Mouse (Mus musculus) kidney, adult 2 months (tissue): ENCODE data around the gene Fli1. TPM values are rescaled to one million over a fixed set of nuclear protein-coding genes. Genes with fewer than 3 reads are reported as not detected.

Experiments
- DNase-seq: peaks from one replicate; pipeline ENCODE4 v3.0.0; 2021
- H3K27ac ChIP-seq: fragments of 200-500 bp; 2 replicates; pipeline ENCODE4 v1.5.1; 2012; ENCODE audit warnings: low read depth, low read length, control low read depth, inconsistent platforms; ENCODE audit not compliant: insufficient read depth
- H3K27me3 ChIP-seq: fragments of 200-500 bp; replicated peaks from 2 replicates; pipeline ENCODE4 v1.6.1; 2012; ENCODE audit warnings: mild to moderate bottlenecking, moderate library complexity, low read length, inconsistent platforms; ENCODE audit not compliant: control insufficient read depth, insufficient read depth
- H3K36me3 ChIP-seq: fragments of 200-500 bp; 2 replicates; pipeline ENCODE4 v1.6.1; 2012; ENCODE audit warnings: mild to moderate bottlenecking, moderate library complexity, low read length, inconsistent platforms; ENCODE audit not compliant: control insufficient read depth, insufficient read depth
- H3K4me1 ChIP-seq: fragments of 200-500 bp; 2 replicates; pipeline ENCODE4 v1.6.1; 2011; ENCODE audit warnings: low read length; ENCODE audit not compliant: control insufficient read depth, insufficient read depth
- H3K4me3 ChIP-seq: fragments of 200-500 bp; 2 replicates; pipeline ENCODE4 v1.5.1; 2011; ENCODE audit warnings: mild to moderate bottlenecking, low read depth, low read length, control low read depth; ENCODE audit not compliant: insufficient read depth
- CTCF ChIP-seq: fragments of 200-500 bp; conservative IDR thresholded peaks from 2 replicates; pipeline ENCODE4 v1.5.1; 2011; ENCODE audit warnings: low read depth, mild to moderate bottlenecking, control low read depth, low read length, moderate library complexity, mixed read lengths; ENCODE audit not compliant: insufficient read depth, insufficient read length
- POLR2A ChIP-seq: fragments of 200-500 bp; IDR thresholded peaks from one replicate; pipeline ENCODE4 v1.6.1; 2011; ENCODE audit warnings: low read depth, low read length, control low read depth
- WGBS: fragments of 180-500 bp; shearing (Covaris S2); methylation state at CpG from one replicate; pipeline ENCODE4 v1.1.7; 2018; 5-methylcytosine and 5-hydroxymethylcytosine counted together
- polyA plus RNA-seq: library from polyadenylated mRNA; depleted of rRNA; stranded (reverse); fragments of >200 nt; gene quantifications from 2 replicates; pipeline ENCODE4 v1.2.3, GENCODE M21; 2012

Fli1 gene
- polyA plus RNA-seq, 1 experiment = 9.6 TPM

DNA sequence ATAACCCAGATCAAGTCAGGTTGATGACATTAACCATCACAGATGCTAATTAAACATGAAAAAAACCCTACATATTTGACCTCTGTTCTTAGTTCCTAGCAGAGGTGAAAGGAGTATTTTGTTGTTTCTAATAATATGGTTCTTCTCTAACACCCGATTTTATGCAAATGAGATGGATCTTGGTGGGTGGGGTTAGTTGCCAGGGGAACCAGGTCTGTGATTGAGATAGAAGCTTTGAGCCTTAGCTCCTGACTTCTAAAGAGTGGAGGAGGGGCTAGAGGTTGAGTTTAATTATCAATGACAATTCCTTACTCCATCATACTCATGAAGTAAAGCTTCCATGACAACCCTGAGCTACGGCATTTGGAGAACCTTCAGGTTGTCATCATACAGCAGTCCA is 35.8 kb upstream of the Fli1 start:
- Histone ChIP-seq H3K4me1 (no peaks in the 10 kb centered on the region), H3K36me3 (no peaks in the 10 kb centered on the region), H3K4me3 (no peak overlapping the region), H3K27ac (no peak overlapping the region), H3K27me3 (no peaks in the 10 kb centered on the region)
- DNase-seq = no peak
- WGBS = 75% methylated on average over 2 of the region's 2 CpGs
- TF ChIP-seq POLR2A (no peak), CTCF (no peak)

DNA sequence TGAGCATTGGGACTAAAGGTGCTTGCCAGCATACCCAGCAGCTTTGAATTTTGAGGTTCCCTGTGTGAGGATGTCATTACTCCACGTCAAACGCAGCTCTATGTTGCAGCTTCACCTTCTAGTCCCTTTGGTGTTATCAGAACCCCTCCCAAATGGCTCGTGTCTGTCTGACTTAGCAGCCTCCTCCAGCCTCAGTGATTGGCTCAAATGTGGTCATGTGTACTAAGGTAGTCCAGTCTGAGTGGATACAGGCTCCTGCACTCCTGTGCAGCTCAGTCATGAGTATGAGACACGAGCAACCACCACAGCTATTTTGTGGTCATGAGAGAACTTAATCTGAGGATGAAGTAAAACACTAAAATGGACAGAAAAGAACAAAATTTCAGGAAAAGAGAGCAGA is 31.0 kb upstream of the Fli1 start:
- Histone ChIP-seq H3K4me1 (no peaks in the 10 kb centered on the region), H3K36me3 (no peaks in the 10 kb centered on the region), H3K4me3 (no peak overlapping the region), H3K27ac (no peak overlapping the region), H3K27me3 (no peaks in the 10 kb centered on the region)
- TF ChIP-seq POLR2A (no peak), CTCF (no peak)
- WGBS = 76% methylated on average over 4 of the region's 4 CpGs
- DNase-seq = no peak

DNA sequence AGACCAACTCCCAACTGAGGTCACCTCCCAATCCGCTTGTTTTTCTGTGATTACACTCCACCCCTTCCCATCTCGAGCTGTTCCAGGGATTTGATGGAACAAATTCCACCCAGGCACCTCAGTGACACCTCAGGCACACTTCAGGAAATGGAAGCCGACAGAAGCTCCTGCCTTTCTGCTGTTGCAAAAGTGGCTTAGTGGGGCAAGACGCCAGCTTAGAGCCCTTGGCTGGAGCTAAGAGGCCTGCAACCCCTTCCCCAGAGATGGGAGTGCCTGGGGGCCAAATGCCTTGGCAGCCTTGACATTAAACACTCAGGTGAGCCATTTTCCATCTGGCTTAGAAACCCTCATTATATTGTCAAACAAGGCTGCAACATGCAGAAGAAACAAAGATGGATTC is 29.0 kb upstream of the Fli1 start:
- WGBS = 60% methylated on average over 4 of the region's 4 CpGs
- Histone ChIP-seq H3K4me1 (no peaks in the 10 kb centered on the region), H3K27me3 (no peaks in the 10 kb centered on the region), H3K4me3 (no peak overlapping the region), H3K36me3 (no peaks in the 10 kb centered on the region), H3K27ac (no peak overlapping the region)
- DNase-seq = no peak
- TF ChIP-seq CTCF (no peak), POLR2A (no peak)

DNA sequence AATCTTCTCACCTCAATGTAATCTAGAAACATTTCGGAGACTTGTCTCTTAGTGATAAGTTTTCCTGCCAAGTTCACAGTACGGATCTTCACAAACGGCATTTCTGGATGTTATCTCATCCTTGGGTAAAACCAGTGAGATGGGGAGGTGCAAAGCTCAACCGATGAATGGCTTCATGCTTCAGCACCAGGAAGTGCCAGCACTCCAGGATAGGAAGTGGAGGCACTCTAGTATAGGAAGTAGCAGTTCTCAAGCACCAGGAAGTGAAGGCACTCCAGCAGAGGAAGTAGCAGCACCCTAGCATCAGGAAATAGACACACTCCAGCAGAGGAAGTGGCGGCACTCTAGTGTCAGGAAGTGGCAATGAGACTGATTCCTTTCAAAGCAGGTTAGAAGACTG is 27.9 kb upstream of the Fli1 start:
- Histone ChIP-seq H3K27me3 (no peaks in the 10 kb centered on the region), H3K4me3 (no peak overlapping the region), H3K36me3 (no peaks in the 10 kb centered on the region), H3K4me1 (no peaks in the 10 kb centered on the region), H3K27ac (no peak overlapping the region)
- TF ChIP-seq POLR2A = no peak
- TF ChIP-seq CTCF = no peak
- DNase-seq = peak; percentile 27
- 80% methylated on average over 5 of the region's 5 CpGs for WGBS

DNA sequence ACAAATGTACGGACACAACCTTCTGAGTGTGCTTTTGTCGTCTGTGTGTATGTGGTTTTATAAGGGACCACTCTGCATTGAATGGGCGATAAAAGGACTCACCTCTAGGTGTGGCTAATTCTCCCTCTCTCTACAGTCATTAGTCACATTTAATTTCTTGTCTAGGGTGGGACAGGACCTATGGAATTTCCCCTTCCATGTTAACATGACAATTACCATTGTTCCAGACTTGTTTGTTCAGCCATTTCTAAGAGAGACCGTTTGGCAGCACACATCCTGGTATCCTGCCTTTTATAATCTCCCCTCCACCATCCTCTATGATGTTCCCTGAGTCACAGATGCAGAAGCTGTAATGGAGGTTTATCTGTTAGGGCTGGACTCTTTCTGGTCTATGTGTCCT is 26.6 kb upstream of the Fli1 start:
- TF ChIP-seq CTCF (no peak), POLR2A (no peak)
- Histone ChIP-seq H3K36me3 (no peaks in the 10 kb centered on the region), H3K4me1 (no peaks in the 10 kb centered on the region), H3K27ac (no peak overlapping the region), H3K4me3 (no peak overlapping the region), H3K27me3 (no peaks in the 10 kb centered on the region)
- 78% methylated on average over 4 of the region's 4 CpGs for WGBS
- DNase-seq = no peak

DNA sequence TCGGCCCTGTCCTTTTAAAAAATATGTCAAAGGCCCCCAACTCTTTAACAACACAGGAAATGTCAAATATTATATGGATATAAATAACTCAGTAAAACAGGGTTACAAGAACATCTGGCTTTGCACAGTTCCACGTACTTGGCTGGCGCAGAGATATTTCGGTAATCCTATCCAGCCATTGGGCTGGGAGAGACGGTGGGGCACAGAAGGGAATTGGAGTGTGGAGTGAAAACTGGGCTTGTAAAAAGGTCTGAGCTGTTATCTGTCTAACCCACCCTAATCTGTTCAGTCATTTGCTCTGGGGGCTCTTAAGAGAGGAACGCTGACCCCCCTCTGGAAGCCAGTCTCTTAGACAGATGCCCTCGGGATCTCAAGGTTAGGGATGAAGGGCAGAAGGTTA is 24.9 kb upstream of the Fli1 start:
- H3K36me3 ChIP-seq = no peaks in the 10 kb centered on the region
- 69% methylated on average over 7 of the region's 7 CpGs for WGBS
- no peaks in the 10 kb centered on the region for H3K27me3 ChIP-seq

DNA sequence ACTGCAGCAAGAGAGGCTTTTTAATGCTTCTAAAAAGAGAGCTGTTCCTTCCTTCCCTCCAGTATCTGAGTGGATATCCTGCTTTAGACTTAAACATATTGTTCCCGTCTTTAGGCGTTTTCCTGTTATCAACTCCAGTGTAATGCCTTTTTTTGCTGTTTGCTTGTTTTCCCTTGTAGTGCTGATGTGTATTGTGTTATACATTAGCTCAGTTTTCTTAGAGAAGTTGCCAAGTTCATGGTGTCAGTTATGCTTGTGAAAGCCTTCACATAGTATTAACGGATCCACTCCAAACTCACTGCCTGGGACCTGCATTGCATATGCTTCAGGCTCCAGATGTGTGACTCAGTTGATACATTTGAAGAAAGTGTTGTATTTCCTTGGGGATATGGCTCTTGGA is 22.6 kb upstream of the Fli1 start:
- TF ChIP-seq POLR2A (no peak), CTCF (no peak)
- no peaks in the 10 kb centered on the region for H3K36me3 ChIP-seq
- H3K27me3 ChIP-seq = no peaks in the 10 kb centered on the region
- H3K4me3 ChIP-seq = no peak overlapping the region
- no peak for DNase-seq
- no peak overlapping the region for H3K27ac ChIP-seq
- WGBS = 66% methylated on average over 3 of the region's 3 CpGs
- H3K4me1 ChIP-seq = no peaks in the 10 kb centered on the region

More for the DNA sequence above, 24.9 kb upstream of the Fli1 start:
- TF ChIP-seq CTCF = no peak
- TF ChIP-seq POLR2A = no peak
- H3K4me1 ChIP-seq = no peaks in the 10 kb centered on the region
- no peak overlapping the region for H3K27ac ChIP-seq
- DNase-seq = no peak
- no peak overlapping the region for H3K4me3 ChIP-seq

DNA sequence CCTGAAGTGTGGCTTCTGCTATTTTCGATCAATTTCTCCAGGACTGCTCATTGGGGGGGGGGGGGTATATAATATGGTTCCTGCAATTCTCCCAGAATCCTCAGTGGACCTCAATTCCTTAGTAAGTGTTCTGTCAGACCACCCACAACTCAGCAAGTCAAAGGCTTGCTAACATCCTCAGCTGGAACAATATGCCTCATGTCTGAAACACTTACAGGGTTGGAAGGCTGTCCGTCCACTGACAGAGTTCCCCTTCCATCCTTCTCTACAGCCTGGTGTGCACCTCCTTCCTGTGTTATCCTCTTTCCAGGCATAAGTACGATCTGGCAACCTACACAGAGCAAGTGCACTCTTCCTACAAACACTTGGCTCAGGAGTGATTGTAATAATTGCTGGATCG is 20.2 kb upstream of the Fli1 start:
- Histone ChIP-seq H3K27ac (no peak overlapping the region), H3K4me3 (no peak overlapping the region), H3K36me3 (no peaks in the 10 kb centered on the region), H3K4me1 (no peaks in the 10 kb centered on the region), H3K27me3 (no peaks in the 10 kb centered on the region)
- TF ChIP-seq POLR2A = no peak
- no peak for TF ChIP-seq CTCF
- no peak for DNase-seq
- WGBS = 69% methylated on average over 4 of the region's 4 CpGs
